Mouse (Mus musculus) limb, embryonic 13.5 days (tissue): Measurements from ENCODE around the gene Slc8a2. TPM values are rescaled to one million over a fixed set of nuclear protein-coding genes. Genes with fewer than 3 reads are reported as not detected.

Experiments used
- ATAC-seq: fragments of 200-750 bp; cut with Nextera tagmentation; 2 replicates; pipeline ENCODE4 v1.8.0; 2017; ENCODE audit warnings: low read depth, moderate number of reproducible peaks, moderate TSS enrichment; ENCODE audit not compliant: low FRiP score
- H3K27ac ChIP-seq: fragments of 300-500 bp; sonication (generic); 2 replicates; pipeline ENCODE4 v1.5.1; 2015; ENCODE audit warnings: inconsistent platforms, mild to moderate bottlenecking, moderate library complexity
- H3K27me3 ChIP-seq: fragments of 300-500 bp; sonication (generic); 2 replicates; pipeline ENCODE4 v1.6.1; 2015; ENCODE audit warnings: mild to moderate bottlenecking, inconsistent platforms
- H3K36me3 ChIP-seq: fragments of 300-500 bp; sonication (generic); 2 replicates; pipeline ENCODE4 v1.6.1; 2015; ENCODE audit warnings: inconsistent platforms, mild to moderate bottlenecking, moderate library complexity
- H3K4me1 ChIP-seq: fragments of 300-500 bp; sonication (generic); 2 replicates; pipeline ENCODE4 v1.6.1; 2015; ENCODE audit warnings: inconsistent platforms
- H3K4me2 ChIP-seq: fragments of 300-500 bp; sonication (generic); replicated peaks from 2 replicates; pipeline ENCODE4 v1.6.1; 2015; ENCODE audit warnings: inconsistent platforms, mild to moderate bottlenecking, moderate library complexity
- H3K4me3 ChIP-seq: fragments of 300-500 bp; sonication (generic); 2 replicates; pipeline ENCODE4 v1.5.1; 2015; ENCODE audit warnings: moderate library complexity, mild to moderate bottlenecking, inconsistent platforms
- H3K9ac ChIP-seq: fragments of 300-500 bp; sonication (generic); 2 replicates; pipeline ENCODE4 v1.6.1; 2015; ENCODE audit warnings: mild to moderate bottlenecking, inconsistent platforms
- H3K9me3 ChIP-seq: fragments of 300-500 bp; sonication (generic); 2 replicates; pipeline ENCODE4 v1.6.1; 2016; ENCODE audit warnings: inconsistent platforms
- WGBS: fragments of 180-500 bp; shearing (Covaris S2); methylation state at CpG from one replicate; pipeline ENCODE4 v1.1.7; 2015; 5-methylcytosine and 5-hydroxymethylcytosine counted together
- polyA plus RNA-seq: library from polyadenylated mRNA; unstranded; fragments of >200 nt; fragmentation: Nextera tagmentation; extraction: Ambion mirVana; gene quantifications from 2 replicates; pipeline ENCODE4 v1.2.1, GENCODE M21; 2015

The Slc8a2 gene
- polyA plus RNA-seq, 1 experiment from 2014 or later, result 0.28 TPM

- Histone ChIP-seq H3K4me3 (no peak overlapping the region), H3K27ac (no peak overlapping the region)
Observed at GRCm38 (mm10) chr7:16128899-16129298, 727 bp upstream of the Slc8a2 start.

DNA sequence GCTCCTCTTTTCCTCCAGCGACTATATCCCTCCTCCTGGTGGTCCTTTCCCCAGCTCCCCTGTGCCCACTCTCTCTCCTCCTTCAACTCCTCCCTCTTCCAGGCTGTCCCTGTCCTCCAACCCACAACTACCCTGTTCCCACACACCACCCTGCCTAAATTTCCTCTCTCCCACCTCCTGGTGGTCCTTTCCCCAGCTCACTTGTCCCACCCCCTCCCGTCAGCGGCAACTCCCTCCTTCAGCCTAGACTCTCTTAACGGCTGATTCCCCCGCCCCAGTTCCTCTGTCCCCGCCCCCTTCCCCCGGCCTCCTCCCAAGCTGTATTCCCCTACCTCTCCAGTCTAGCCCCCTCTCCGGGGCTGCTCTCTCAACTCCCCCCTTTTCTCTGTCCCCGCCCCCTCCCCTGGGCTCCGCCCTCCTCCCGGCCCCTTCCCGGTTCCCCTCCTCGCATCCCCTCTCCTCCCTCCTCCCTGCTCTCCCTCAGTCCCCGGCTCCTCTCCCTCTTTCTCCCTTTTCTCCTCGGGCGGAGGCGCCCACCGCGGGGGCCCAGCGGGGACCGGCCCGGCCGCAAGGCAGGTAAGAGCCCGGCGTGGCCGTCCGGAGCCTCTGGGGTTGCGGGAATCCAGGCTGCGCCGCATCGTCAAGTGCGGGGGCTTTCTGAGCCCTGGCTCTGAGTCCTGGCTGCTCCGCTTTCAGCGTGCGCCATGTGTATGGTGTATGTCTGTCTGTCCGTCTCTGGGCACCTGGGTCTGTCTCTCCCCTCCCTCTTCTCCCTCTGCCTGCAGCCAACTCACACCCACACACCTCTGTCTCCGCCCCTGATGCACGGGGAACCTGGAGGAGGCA, 443 bp downstream of the Slc8a2 start:
- H3K27me3 ChIP-seq, result peaks cover 20% of the 10 kb centered on the region
- peak overlapping the region; percentile 75 for H3K9ac ChIP-seq
- peaks cover 30% of the 10 kb centered on the region for H3K4me1 ChIP-seq
- WGBS, result 1% methylated on average over 32 of the region's 38 CpGs
- peak overlapping the region; percentile 59 for H3K4me3 ChIP-seq
- no peaks in the 10 kb centered on the region for H3K9me3 ChIP-seq
- H3K36me3 ChIP-seq, result peaks cover 21% of the 10 kb centered on the region
- peak; percentile 91 for ATAC-seq
- H3K4me2 ChIP-seq, result peak overlapping the region; percentile 82
- peak overlapping the region; percentile 55; the same call in 1 of the 2 replicates for H3K27ac ChIP-seq

More at GRCm38 (mm10) chr7:16128899-16129298, 727 bp upstream of the Slc8a2 start:
- H3K4me2 ChIP-seq, result peak overlapping the region; percentile 82; the same call in 1 of the 2 replicates
- 58% methylated on average over 5 of the region's 5 CpGs for WGBS
- peaks cover 30% of the 10 kb centered on the region for H3K4me1 ChIP-seq
- peaks cover 20% of the 10 kb centered on the region for H3K27me3 ChIP-seq
- no peaks in the 10 kb centered on the region for H3K9me3 ChIP-seq
- peaks cover 28% of the 10 kb centered on the region for H3K36me3 ChIP-seq
- ATAC-seq, result no peak
- H3K9ac ChIP-seq, result no peak overlapping the region

GRCm38 (mm10) chr7:16130956-16131634, 1.5 kb downstream of the Slc8a2 start:
- Histone ChIP-seq H3K36me3 (peaks cover 12% of the 10 kb centered on the region), H3K27ac (no peak overlapping the region), H3K9ac (peak overlapping the region; percentile 75; the same call in 1 of the 2 replicates), H3K27me3 (peaks cover 20% of the 10 kb centered on the region), H3K4me1 (peaks cover 30% of the 10 kb centered on the region), H3K4me3 (peak overlapping the region; percentile 59), H3K9me3 (no peaks in the 10 kb centered on the region), H3K4me2 (peak overlapping the region; percentile 82)
- no peak for ATAC-seq
- 35% methylated on average over 13 of the region's 13 CpGs for WGBS

DNA sequence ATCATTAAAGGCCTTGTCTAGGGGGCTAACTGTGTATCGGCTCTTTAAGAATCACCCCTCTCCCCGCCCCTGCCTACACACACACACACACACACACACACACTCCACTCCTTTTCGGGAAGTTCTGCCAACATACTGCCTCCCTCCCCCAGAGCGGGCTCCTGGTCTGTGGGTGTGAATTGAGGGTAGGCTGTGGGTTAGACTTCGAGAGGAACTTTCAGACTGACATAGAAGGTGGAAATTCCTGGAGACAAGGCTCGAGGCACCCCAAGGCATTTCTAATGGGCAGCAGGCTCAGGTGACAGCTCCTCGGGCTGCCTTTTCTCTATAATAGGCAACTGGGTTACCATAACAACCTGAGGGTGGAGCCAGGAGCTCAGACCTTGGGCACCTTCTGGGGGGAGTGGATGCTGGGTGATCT, 2.5 kb downstream of the Slc8a2 start:
- peaks cover 9% of the 10 kb centered on the region; the same call in 1 of the 2 replicates for H3K36me3 ChIP-seq
- H3K4me2 ChIP-seq, result no peak overlapping the region; the same call in 1 of the 2 replicates
- WGBS, result 11% methylated on average over 7 of the region's 7 CpGs
- H3K27ac ChIP-seq, result no peak overlapping the region
- no peak overlapping the region for H3K9ac ChIP-seq
- H3K9me3 ChIP-seq, result no peaks in the 10 kb centered on the region
- ATAC-seq, result no peak
- H3K27me3 ChIP-seq, result peaks cover 20% of the 10 kb centered on the region
- peaks cover 30% of the 10 kb centered on the region for H3K4me1 ChIP-seq
- no peak overlapping the region for H3K4me3 ChIP-seq

DNA sequence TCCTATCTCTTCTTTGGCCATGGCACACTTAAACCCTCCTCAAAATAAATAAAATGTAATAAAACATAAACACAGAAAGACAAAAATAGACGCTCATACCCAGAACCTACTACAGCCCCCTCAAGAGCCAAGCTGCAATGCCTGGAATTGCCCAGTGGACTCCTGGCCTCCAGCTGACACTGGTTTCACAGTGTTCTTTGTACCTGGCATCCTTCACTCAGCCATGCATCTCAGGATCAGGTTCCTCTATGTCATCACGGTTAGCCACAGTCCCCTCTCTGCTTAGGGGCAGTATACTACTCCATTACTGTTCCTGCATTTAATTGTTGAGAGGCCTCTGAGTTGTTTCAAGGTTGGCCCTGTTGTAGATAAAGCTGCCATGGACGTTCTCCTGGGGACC, 3.3 kb downstream of the Slc8a2 start:
- peaks cover 20% of the 10 kb centered on the region for H3K27me3 ChIP-seq
- no peak overlapping the region for H3K9ac ChIP-seq
- H3K4me2 ChIP-seq, result no peak overlapping the region
- no peak overlapping the region for H3K27ac ChIP-seq
- H3K36me3 ChIP-seq, result 0 out of 2 replicates have a peak, but pooled peaks cover 4% of the 10 kb centered on the region
- H3K4me3 ChIP-seq, result no peak overlapping the region
- 71% methylated on average over 3 of the region's 3 CpGs for WGBS
- ATAC-seq, result no peak
- no peaks in the 10 kb centered on the region for H3K9me3 ChIP-seq
- peaks cover 30% of the 10 kb centered on the region for H3K4me1 ChIP-seq

DNA sequence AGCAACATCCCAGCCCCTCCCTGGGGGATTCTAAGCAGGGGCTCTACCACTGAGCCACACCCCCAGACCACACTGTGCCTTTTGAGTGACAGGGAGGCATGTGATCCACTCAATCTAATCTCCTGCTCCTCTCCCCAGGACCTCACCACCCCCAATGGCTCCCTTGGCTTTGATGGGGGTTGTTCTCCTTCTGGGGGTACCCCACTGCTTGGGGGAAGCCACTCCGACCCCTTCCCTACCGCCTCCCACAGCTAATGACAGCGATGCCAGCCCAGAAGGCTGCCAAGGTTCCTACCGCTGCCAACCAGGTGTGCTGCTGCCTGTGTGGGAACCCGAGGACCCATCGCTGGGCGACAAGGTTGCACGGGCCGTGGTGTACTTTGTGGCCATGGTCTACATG, 4.1 kb downstream of the Slc8a2 start:
- no peaks in the 10 kb centered on the region for H3K9me3 ChIP-seq
- H3K4me2 ChIP-seq, result no peak overlapping the region
- no peak overlapping the region for H3K4me3 ChIP-seq
- no peak for ATAC-seq
- peaks cover 30% of the 10 kb centered on the region for H3K4me1 ChIP-seq
- H3K27ac ChIP-seq, result no peak overlapping the region
- H3K27me3 ChIP-seq, result peaks cover 20% of the 10 kb centered on the region
- 0 out of 2 replicates have a peak, but pooled peaks cover 4% of the 10 kb centered on the region for H3K36me3 ChIP-seq
- WGBS, result 88% methylated on average over 9 of the region's 9 CpGs
- no peak overlapping the region for H3K9ac ChIP-seq

GRCm38 (mm10) chr7:16134951-16135392, 5.3 kb downstream of the Slc8a2 start:
- H3K4me1 ChIP-seq, result peaks cover 21% of the 10 kb centered on the region; the same call in 1 of the 2 replicates
- WGBS, result 67% methylated on average over 7 of the region's 7 CpGs

GRCm38 (mm10) chr7:16146489-16147410, 17.1 kb downstream of the Slc8a2 start:
- no peaks in the 10 kb centered on the region for H3K9me3 ChIP-seq
- H3K4me1 ChIP-seq, result no peaks in the 10 kb centered on the region
- H3K27me3 ChIP-seq, result peaks cover 23% of the 10 kb centered on the region
- 27% methylated on average over 27 of the region's 27 CpGs for WGBS
- ATAC-seq, result no peak
- H3K27ac ChIP-seq, result no peak overlapping the region
- H3K4me2 ChIP-seq, result no peak overlapping the region
- H3K36me3 ChIP-seq, result peaks cover 3% of the 10 kb centered on the region; the same call in 1 of the 2 replicates
- H3K9ac ChIP-seq, result no peak overlapping the region
- no peak overlapping the region for H3K4me3 ChIP-seq

More at GRCm38 (mm10) chr7:16134951-16135392, 5.3 kb downstream of the Slc8a2 start:
- H3K9me3 ChIP-seq, result no peaks in the 10 kb centered on the region
- H3K4me2 ChIP-seq, result no peak overlapping the region
- no peak overlapping the region for H3K27ac ChIP-seq
- no peak overlapping the region for H3K9ac ChIP-seq
- H3K36me3 ChIP-seq, result 0 out of 2 replicates have a peak, but pooled peaks cover 4% of the 10 kb centered on the region
- H3K27me3 ChIP-seq, result peaks cover 20% of the 10 kb centered on the region
- no peak overlapping the region for H3K4me3 ChIP-seq
- ATAC-seq, result no peak

DNA sequence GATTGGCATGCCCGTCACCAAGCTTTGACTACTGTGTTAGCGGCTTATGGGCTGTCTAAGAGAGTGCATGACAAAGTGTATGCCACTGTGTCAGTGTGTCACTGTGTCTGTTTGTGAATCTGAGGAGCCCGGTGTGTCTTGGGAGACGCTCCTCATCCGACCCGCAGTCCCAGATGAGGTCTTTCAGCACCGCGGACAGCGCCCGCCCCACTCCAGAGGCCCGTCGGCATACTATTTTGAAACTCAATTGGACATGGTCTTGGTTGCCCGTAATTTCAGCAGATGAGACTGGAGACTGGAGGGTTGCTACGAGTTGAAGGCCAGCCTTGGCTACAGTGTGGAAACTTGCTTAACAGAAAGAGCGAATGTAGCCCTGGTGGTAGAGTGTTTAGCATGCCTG, 18.0 kb downstream of the Slc8a2 start:
- Histone ChIP-seq H3K27ac (no peak overlapping the region), H3K36me3 (peaks cover 3% of the 10 kb centered on the region; the same call in 1 of the 2 replicates), H3K27me3 (peaks cover 23% of the 10 kb centered on the region), H3K9me3 (no peaks in the 10 kb centered on the region), H3K4me2 (no peak overlapping the region), H3K9ac (no peak overlapping the region), H3K4me1 (no peaks in the 10 kb centered on the region), H3K4me3 (no peak overlapping the region)
- WGBS, result 12% methylated on average over 15 of the region's 15 CpGs
- no peak for ATAC-seq

DNA sequence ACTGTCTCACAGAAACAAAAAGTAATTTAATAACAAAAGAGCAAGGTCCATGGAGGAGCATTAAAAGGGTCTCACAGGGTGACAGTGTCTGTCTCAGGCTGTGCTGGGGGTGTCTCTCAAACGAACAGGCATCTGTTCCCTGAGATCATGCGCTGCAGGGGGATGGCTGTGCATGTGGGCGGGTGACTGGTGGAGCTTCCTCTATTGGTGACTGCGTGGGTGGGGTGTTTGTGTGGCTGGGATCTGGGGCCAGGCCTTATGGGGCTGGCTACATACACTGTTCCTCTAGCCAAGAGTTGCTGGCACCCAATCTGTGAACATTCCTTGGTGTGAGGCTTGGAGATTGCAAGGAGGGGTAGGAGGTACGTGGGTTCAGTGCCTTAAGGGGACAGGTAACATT, 19.6 kb downstream of the Slc8a2 start:
- no peak overlapping the region for H3K9ac ChIP-seq
- H3K4me1 ChIP-seq, result no peaks in the 10 kb centered on the region
- no peak for ATAC-seq
- no peak overlapping the region for H3K4me3 ChIP-seq
- no peak overlapping the region for H3K4me2 ChIP-seq
- H3K27ac ChIP-seq, result no peak overlapping the region
- H3K27me3 ChIP-seq, result peaks cover 23% of the 10 kb centered on the region
- WGBS, result 57% methylated on average over 5 of the region's 5 CpGs
- peaks cover 3% of the 10 kb centered on the region; the same call in 1 of the 2 replicates for H3K36me3 ChIP-seq
- H3K9me3 ChIP-seq, result no peaks in the 10 kb centered on the region
